ENCODE assay signal across 8 mouse cellular contexts in genomic region chr17:17766481-17766880, GRCm38 (mm10).
DNase-seq lines count a peak whose midpoint lies in the region; ATAC-seq and TF ChIP-seq lines count a peak whose summit lies in the region.

No protein-coding gene starts in this region.

- intact Hi-C loops in left cerebral cortex, postnatal 4 days (cut with DNase I): loop anchor here (5.0 kb wide), 1 partner anchor 131 kb away; no protein-coding TSS in a partner anchor

- TF ChIP-seq CTCF in G1E (IDR thresholded peaks at IDR 0.05; ENCODE audit: low read depth, low read length): 0 out of 2 replicates have a peak, but pooled peaks have one; percentile 42

- H3K4me1 ChIP-seq in G1E (ENCODE audit: insufficient read depth, low read depth, low read length): no peaks in the 10 kb centered on the region
- H3K4me1 ChIP-seq in midbrain, embryonic 14.5 days (ENCODE audit: control insufficient read depth, insufficient read depth, low read length): no peaks in the 10 kb centered on the region

- no peaks in the 10 kb centered on the region for H3K27me3 ChIP-seq in G1E (ENCODE audit: insufficient read depth, low read length)
- no peaks in the 10 kb centered on the region for H3K27me3 ChIP-seq in midbrain, embryonic 14.5 days (ENCODE audit: control insufficient read depth, insufficient read depth, low read length)

- peak; percentile 63 for ATAC-seq in G1E (ENCODE audit: extremely low read depth, insufficient number of reproducible peaks, low FRiP score, poor library complexity, severe bottlenecking)
- peak; percentile 62; the same call in 1 of the 2 replicates for ATAC-seq in midbrain, embryonic 14.5 days (ENCODE audit: low FRiP score, low TSS enrichment)

- 9% methylated on average over 3 of the region's 3 CpGs for WGBS in midbrain, embryonic 14.5 days

- H3K36me3 ChIP-seq in G1E (replicated peaks): no peaks in the 10 kb centered on the region
- no peaks in the 10 kb centered on the region for H3K36me3 ChIP-seq in midbrain, embryonic 14.5 days (ENCODE audit: control insufficient read depth, insufficient read depth, low read length)

- H3K9ac ChIP-seq in midbrain, embryonic 14.5 days (replicated peaks; ENCODE audit: low read length): no peak overlapping the region

- DNase-seq in left cerebral cortex, adult 18-20 months (ENCODE audit: low spot score in 2 of 2): peak; percentile 6 to 29
- DNase-seq in left cerebral cortex, postnatal 4 days: no peak
- DNase-seq in G1E (ENCODE audit: low spot score): no peak
- peak; percentile 70 for DNase-seq in cerebellum, adult 9-10 months
- peak; percentile 35 for DNase-seq in heart, postnatal 4 days
- DNase-seq in layer of hippocampus, adult 9-10 months (ENCODE audit: low spot score): peak; percentile 41
- peak; percentile 91 for DNase-seq in midbrain, embryonic 14.5 days
- DNase-seq in spleen, adult 12 weeks (ENCODE audit: low spot score): no peak

- no peak overlapping the region for H3K4me3 ChIP-seq in G1E (ENCODE audit: low read depth, low read length)
- no peak overlapping the region for H3K4me3 ChIP-seq in midbrain, embryonic 14.5 days (replicated peaks; ENCODE audit: low read depth, low read length)

- H3K4me2 ChIP-seq in midbrain, embryonic 14.5 days (ENCODE audit: low read length): no peak overlapping the region

- H3K27ac ChIP-seq in midbrain, embryonic 14.5 days (replicated peaks; ENCODE audit: low read depth, low read length): no peak overlapping the region

- H3K9me3 ChIP-seq in G1E (replicated peaks): no peaks in the 10 kb centered on the region
- no peaks in the 10 kb centered on the region for H3K9me3 ChIP-seq in midbrain, embryonic 14.5 days (ENCODE audit: control insufficient read depth, low read length)

Comparison
In these comparisons a context has a peak if more than half of its experiments do, and no peak if none do; other contexts are left out.
1. DNase-seq: peak in left cerebral cortex, adult 18-20 months (2 of 2), cerebellum, adult 9-10 months (single experiment), heart, postnatal 4 days (single experiment), layer of hippocampus, adult 9-10 months (single experiment) and midbrain, embryonic 14.5 days (single experiment); none in left cerebral cortex, postnatal 4 days (single experiment), G1E (single experiment) and spleen, adult 12 weeks (single experiment).